Mouse (Mus musculus): ENCODE data around the gene Ubr2. TPM values are rescaled to one million over a fixed set of nuclear protein-coding genes. Genes with fewer than 3 reads are reported as not detected.

Gene Ubr2
- polyA plus RNA-seq, 1 experiment from 2014 or later: 23.8 TPM

DNA sequence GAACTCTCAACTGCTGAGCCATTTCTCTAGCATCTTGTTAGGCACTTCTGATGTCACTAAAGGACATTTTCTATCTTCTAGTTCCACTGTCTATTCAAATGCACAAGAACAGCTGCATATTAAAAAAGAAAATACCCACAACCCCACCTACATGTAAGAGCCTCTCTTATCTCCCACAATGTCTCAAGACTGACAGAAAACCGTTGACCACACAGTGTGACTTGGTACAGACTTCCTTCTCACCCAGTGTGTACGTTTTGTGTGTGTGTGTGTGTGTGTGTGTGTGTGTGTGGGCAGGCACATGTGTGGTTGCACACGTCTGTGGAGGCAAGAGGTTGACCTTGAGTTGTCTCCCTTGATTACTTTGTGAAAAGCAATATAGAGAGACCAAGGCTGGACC is 48.2 kb downstream of the Ubr2 start:
- H3K4me2 ChIP-seq (replicated peaks; ENCODE audit: low read depth, low read length): no peak overlapping the region
- H3K4me1 ChIP-seq (replicated peaks; ENCODE audit: control insufficient read depth, insufficient read depth, low read length): no peaks in the 10 kb centered on the region
- no peaks in the 10 kb centered on the region for H3K27me3 ChIP-seq (ENCODE audit: control insufficient read depth, insufficient read depth, low read length)
- no peak for ATAC-seq (ENCODE audit: low FRiP score)
- no peak for DNase-seq (ENCODE audit: low spot score)
- H3K9ac ChIP-seq (ENCODE audit: low read depth, low read length): no peak overlapping the region
- H3K4me3 ChIP-seq (ENCODE audit: low read depth, low read length): no peak overlapping the region
- WGBS: 91% methylated on average over 3 of the region's 3 CpGs
- H3K9me3 ChIP-seq (ENCODE audit: control insufficient read depth, low read length): no peaks in the 10 kb centered on the region
- no peak overlapping the region for H3K27ac ChIP-seq (ENCODE audit: low read depth, low read length)
- peaks cover 28% of the 10 kb centered on the region for H3K36me3 ChIP-seq (ENCODE audit: control insufficient read depth, insufficient read depth, low read length)

DNA sequence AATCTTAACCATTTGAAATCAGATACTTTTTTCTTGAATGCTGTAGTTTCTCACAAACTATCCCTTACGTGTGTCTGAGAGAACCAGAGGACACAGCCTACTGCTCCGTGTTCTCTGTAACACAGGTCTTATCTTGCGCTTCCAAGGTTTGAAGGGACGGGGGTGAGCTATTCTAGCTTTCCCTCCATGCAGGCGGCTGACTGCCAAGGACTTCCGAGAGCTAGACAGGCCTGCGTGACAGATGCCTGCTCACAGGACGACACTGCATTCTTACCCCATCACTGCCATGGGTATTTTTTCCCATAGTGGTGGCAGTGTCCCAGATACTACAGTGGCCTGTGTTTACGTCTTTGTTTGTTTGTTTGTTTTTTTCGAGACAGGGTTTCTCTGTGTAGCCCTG is 50.1 kb downstream of the Ubr2 start:
- H3K36me3 ChIP-seq (ENCODE audit: control insufficient read depth, insufficient read depth, low read length): peaks cover 22% of the 10 kb centered on the region; the same call in 1 of the 2 replicates
- H3K4me2 ChIP-seq (replicated peaks; ENCODE audit: low read depth, low read length): no peak overlapping the region
- DNase-seq (ENCODE audit: low spot score) (no peak), ATAC-seq (ENCODE audit: low FRiP score) (no peak)
- no peaks in the 10 kb centered on the region for H3K4me1 ChIP-seq (replicated peaks; ENCODE audit: control insufficient read depth, insufficient read depth, low read length)
- H3K9me3 ChIP-seq (ENCODE audit: control insufficient read depth, low read length): no peaks in the 10 kb centered on the region
- 93% methylated on average over 10 of the region's 10 CpGs for whole genome bisulfite sequencing
- no peak overlapping the region for H3K4me3 ChIP-seq (ENCODE audit: low read depth, low read length)
- no peak overlapping the region for H3K9ac ChIP-seq (ENCODE audit: low read depth, low read length)
- no peak overlapping the region for H3K27ac ChIP-seq (ENCODE audit: low read depth, low read length)
- H3K27me3 ChIP-seq (ENCODE audit: control insufficient read depth, insufficient read depth, low read length): no peaks in the 10 kb centered on the region

DNA sequence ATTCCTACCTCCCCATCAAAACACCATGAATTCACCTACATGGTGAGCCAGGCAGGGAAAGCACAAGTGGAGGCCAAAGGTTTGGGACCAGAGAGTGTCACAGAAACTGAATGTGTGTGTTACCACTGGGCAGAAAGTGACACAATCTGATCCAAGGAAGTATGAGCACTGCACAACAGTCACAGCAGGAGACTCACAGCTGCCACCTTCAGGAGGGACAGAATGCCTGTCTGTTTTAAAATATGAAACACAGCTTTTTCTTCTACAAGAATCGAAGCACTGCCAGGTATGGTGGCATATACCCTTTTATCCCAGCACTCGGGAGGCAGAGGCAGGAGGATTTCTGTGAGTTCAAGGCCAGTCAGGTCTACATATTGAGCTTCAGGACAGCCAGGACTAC is 52.3 kb downstream of the Ubr2 start:
- H3K4me3 ChIP-seq (ENCODE audit: low read depth, low read length): no peak overlapping the region
- no peaks in the 10 kb centered on the region for H3K4me1 ChIP-seq (replicated peaks; ENCODE audit: control insufficient read depth, insufficient read depth, low read length)
- no peak for ATAC-seq (ENCODE audit: low FRiP score)
- H3K9ac ChIP-seq (ENCODE audit: low read depth, low read length): no peak overlapping the region
- no peak overlapping the region for H3K27ac ChIP-seq (ENCODE audit: low read depth, low read length)
- H3K36me3 ChIP-seq (ENCODE audit: control insufficient read depth, insufficient read depth, low read length): peaks cover 25% of the 10 kb centered on the region; the same call in 1 of the 2 replicates
- H3K4me2 ChIP-seq (replicated peaks; ENCODE audit: low read depth, low read length): no peak overlapping the region
- H3K9me3 ChIP-seq (ENCODE audit: control insufficient read depth, low read length): no peaks in the 10 kb centered on the region
- WGBS: 86% methylated on average over 2 of the region's 2 CpGs
- no peaks in the 10 kb centered on the region for H3K27me3 ChIP-seq (ENCODE audit: control insufficient read depth, insufficient read depth, low read length)
- DNase-seq (ENCODE audit: low spot score): no peak

DNA sequence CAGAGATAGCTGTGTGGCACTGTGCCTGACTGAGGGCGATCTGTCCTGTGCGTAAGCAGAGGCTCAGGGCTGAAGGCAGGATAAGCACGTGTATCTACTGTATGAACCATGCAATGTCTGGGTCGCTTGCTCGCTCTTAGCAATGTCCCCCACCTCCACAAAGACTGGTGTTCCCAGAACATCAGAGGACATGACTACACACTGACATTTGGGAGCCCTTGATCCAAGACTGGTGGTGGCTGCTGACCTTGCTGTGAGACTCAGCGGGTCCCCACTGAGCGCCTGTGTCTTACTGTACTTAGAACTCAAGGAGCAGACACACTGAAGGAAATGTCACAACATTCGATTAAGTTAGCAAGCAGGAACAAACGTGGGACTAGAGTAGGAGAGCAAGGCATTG is 64.1 kb downstream of the Ubr2 start:
- WGBS: 94% methylated on average over 9 of the region's 9 CpGs

DNA sequence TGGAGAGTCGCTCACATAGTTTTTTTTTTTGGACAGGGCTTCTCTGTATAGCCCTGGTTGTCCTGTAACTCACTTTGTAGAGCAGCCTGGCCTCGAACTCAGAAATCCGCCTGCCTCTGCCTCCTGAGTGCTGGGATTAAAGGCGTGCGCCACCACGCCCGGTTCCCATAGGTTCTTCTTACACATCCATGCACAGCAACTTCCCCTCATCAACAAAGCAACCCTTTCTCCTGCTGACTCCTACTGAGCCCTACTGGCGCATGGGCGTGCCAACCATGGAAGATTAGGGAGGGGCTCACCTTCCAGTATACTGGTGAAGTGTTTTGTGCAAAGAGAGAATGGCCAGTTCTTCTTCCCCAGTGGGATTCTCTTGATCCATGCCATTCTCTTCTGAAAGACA is 67.9 kb downstream of the Ubr2 start:
- H3K4me3 ChIP-seq (ENCODE audit: low read depth, low read length): no peak overlapping the region
- H3K4me1 ChIP-seq (replicated peaks; ENCODE audit: control insufficient read depth, insufficient read depth, low read length): no peaks in the 10 kb centered on the region
- no peak overlapping the region for H3K4me2 ChIP-seq (replicated peaks; ENCODE audit: low read depth, low read length)
- H3K27me3 ChIP-seq (ENCODE audit: control insufficient read depth, insufficient read depth, low read length): no peaks in the 10 kb centered on the region
- DNase-seq (ENCODE audit: low spot score) (no peak), ATAC-seq (ENCODE audit: low FRiP score) (no peak)
- no peak overlapping the region for H3K27ac ChIP-seq (ENCODE audit: low read depth, low read length)
- no peaks in the 10 kb centered on the region for H3K9me3 ChIP-seq (ENCODE audit: control insufficient read depth, low read length)
- WGBS: 94% methylated on average over 9 of the region's 9 CpGs
- H3K36me3 ChIP-seq (ENCODE audit: control insufficient read depth, insufficient read depth, low read length): peaks cover 18% of the 10 kb centered on the region
- H3K9ac ChIP-seq (ENCODE audit: low read depth, low read length): no peak overlapping the region

More for the DNA sequence above, 64.1 kb downstream of the Ubr2 start:
- Histone ChIP-seq H3K4me2 (replicated peaks; ENCODE audit: low read depth, low read length) (no peak overlapping the region), H3K27ac (ENCODE audit: low read depth, low read length) (no peak overlapping the region), H3K36me3 (ENCODE audit: control insufficient read depth, insufficient read depth, low read length) (peaks cover 20% of the 10 kb centered on the region), H3K9ac (ENCODE audit: low read depth, low read length) (no peak overlapping the region), H3K4me1 (replicated peaks; ENCODE audit: control insufficient read depth, insufficient read depth, low read length) (no peaks in the 10 kb centered on the region), H3K27me3 (ENCODE audit: control insufficient read depth, insufficient read depth, low read length) (no peaks in the 10 kb centered on the region), H3K9me3 (ENCODE audit: control insufficient read depth, low read length) (no peaks in the 10 kb centered on the region), H3K4me3 (ENCODE audit: low read depth, low read length) (no peak overlapping the region)
- no peak for DNase-seq (ENCODE audit: low spot score)
- ATAC-seq (ENCODE audit: low FRiP score): no peak

DNA sequence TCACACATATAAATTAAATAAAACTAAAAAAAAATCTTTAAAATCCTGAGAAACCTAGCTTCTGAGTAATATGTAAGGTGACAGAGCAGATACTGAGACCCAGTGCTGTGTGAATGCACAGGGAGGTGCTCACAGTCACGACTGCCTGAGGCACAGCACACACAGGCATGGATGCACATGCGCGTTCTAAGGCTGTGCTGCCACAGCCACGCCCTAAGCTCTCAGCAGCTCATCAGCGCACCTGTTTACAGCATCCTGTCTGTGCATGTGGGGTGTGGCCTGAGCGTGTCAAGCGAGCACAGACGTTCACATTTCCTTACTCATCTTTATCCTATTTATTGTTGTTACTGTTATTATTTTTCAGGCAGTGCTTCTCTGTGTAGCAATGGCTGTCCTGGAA is 69.9 kb downstream of the Ubr2 start:
- H3K4me2 ChIP-seq (replicated peaks; ENCODE audit: low read depth, low read length): no peak overlapping the region
- peaks cover 14% of the 10 kb centered on the region for H3K36me3 ChIP-seq (ENCODE audit: control insufficient read depth, insufficient read depth, low read length)
- no peak overlapping the region for H3K4me3 ChIP-seq (ENCODE audit: low read depth, low read length)
- ATAC-seq (ENCODE audit: low FRiP score) (no peak), DNase-seq (ENCODE audit: low spot score) (no peak)
- H3K9me3 ChIP-seq (ENCODE audit: control insufficient read depth, low read length): no peaks in the 10 kb centered on the region
- 98% methylated on average over 8 of the region's 8 CpGs for WGBS
- H3K4me1 ChIP-seq (replicated peaks; ENCODE audit: control insufficient read depth, insufficient read depth, low read length): no peaks in the 10 kb centered on the region
- H3K27me3 ChIP-seq (ENCODE audit: control insufficient read depth, insufficient read depth, low read length): no peaks in the 10 kb centered on the region
- no peak overlapping the region for H3K9ac ChIP-seq (ENCODE audit: low read depth, low read length)
- H3K27ac ChIP-seq (ENCODE audit: low read depth, low read length): no peak overlapping the region

DNA sequence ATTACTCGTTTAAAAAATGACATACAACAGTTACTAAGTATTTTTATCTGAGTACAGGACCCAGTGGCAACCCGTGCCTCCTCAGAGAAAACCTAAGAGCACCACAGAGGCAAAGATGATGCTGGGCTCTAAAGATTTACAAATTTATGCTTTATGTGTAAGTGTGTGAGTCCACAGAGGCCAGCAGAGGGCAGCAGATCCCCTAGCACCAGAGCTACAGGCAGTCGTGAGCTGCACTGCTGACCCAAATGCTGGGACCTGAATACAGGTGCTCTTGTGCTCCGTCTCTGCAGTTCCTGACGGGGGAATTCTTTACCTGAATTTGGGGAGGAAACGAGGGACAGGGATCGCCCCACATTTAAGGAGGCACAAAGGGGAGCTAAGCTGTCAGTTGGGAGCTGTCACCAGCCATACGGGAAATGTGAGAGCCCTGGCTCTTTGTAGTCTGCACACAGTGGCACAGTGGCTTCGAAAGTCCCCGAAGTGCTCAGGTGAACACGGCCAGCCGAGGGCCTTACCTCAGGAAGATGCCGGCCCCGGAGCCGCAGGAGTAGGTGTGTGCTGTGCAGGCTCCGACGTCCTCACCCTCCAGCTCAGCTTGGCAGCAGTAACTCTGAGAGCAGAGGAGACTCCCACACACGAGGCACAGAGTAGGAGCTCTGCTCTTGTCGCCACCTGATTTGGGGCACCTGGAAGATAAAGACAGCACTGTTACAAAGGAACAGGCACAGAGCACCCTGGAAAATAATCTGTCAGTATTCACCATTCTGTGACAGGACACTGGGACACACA is 76.6 kb downstream of the Ubr2 start:
- Histone ChIP-seq H3K27ac (ENCODE audit: low read depth, low read length) (no peak overlapping the region), H3K27me3 (ENCODE audit: control insufficient read depth, insufficient read depth, low read length) (no peaks in the 10 kb centered on the region), H3K4me3 (ENCODE audit: low read depth, low read length) (no peak overlapping the region), H3K36me3 (ENCODE audit: control insufficient read depth, insufficient read depth, low read length) (peaks cover 20% of the 10 kb centered on the region), H3K4me1 (replicated peaks; ENCODE audit: control insufficient read depth, insufficient read depth, low read length) (no peaks in the 10 kb centered on the region), H3K9ac (ENCODE audit: low read depth, low read length) (no peak overlapping the region), H3K9me3 (ENCODE audit: control insufficient read depth, low read length) (no peaks in the 10 kb centered on the region), H3K4me2 (replicated peaks; ENCODE audit: low read depth, low read length) (no peak overlapping the region)
- 86% methylated on average over 19 of the region's 19 CpGs for WGBS
- DNase-seq (ENCODE audit: low spot score) (peak; percentile 72), ATAC-seq (ENCODE audit: low FRiP score) (no peak)

DNA sequence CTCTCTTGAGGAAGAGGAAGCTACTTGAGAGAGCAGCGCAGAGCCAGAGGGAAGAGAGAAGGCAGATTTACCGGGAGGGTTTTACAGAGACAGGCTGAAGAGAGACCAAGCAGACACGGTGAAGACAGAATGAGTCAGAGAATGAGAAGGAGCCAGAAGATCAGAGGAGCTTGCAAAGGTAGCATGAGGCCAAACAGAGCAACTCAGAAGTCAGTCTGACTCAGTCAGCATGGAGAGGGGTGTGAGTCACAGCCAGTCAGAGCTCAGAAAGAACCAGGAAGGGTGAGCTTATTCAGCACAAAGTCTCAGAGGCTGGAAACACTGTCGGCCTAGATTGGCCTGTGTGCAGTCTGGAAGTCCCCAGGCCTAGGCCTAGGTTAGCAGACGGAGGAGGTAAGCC is 77.4 kb downstream of the Ubr2 start:
- H3K9me3 ChIP-seq (ENCODE audit: control insufficient read depth, low read length): no peaks in the 10 kb centered on the region
- WGBS: 93% methylated on average over 5 of the region's 5 CpGs
- H3K4me3 ChIP-seq (ENCODE audit: low read depth, low read length): no peak overlapping the region
- ATAC-seq (ENCODE audit: low FRiP score) (no peak), DNase-seq (ENCODE audit: low spot score) (no peak)
- no peak overlapping the region for H3K9ac ChIP-seq (ENCODE audit: low read depth, low read length)
- peaks cover 21% of the 10 kb centered on the region for H3K36me3 ChIP-seq (ENCODE audit: control insufficient read depth, insufficient read depth, low read length)
- H3K27me3 ChIP-seq (ENCODE audit: control insufficient read depth, insufficient read depth, low read length): no peaks in the 10 kb centered on the region
- no peak overlapping the region for H3K27ac ChIP-seq (ENCODE audit: low read depth, low read length)
- no peak overlapping the region for H3K4me2 ChIP-seq (replicated peaks; ENCODE audit: low read depth, low read length)
- H3K4me1 ChIP-seq (replicated peaks; ENCODE audit: control insufficient read depth, insufficient read depth, low read length): no peaks in the 10 kb centered on the region

DNA sequence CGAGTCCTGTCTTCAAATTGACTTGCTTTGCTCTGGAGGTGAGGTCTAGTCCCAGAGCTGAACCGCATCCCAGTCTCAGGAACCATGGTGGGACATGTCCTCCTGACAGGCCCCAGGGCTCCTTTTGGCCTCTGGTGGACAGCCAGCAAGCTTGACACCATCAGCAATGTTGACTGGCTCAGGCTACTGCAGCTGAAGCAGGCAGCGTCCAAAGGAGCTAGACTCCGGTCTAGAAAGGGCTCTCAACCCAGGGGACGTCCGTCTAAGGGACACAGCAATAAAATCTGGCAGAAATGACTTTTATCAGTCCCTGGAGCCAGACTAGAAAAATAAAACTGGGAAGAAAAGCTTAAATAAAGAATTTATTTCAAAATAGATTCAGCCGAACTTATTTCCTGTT is 80.5 kb downstream of the Ubr2 start:
- Histone ChIP-seq H3K4me2 (replicated peaks; ENCODE audit: low read depth, low read length) (no peak overlapping the region), H3K4me3 (ENCODE audit: low read depth, low read length) (no peak overlapping the region), H3K27ac (ENCODE audit: low read depth, low read length) (no peak overlapping the region), H3K9ac (ENCODE audit: low read depth, low read length) (no peak overlapping the region), H3K9me3 (ENCODE audit: control insufficient read depth, low read length) (no peaks in the 10 kb centered on the region), H3K36me3 (ENCODE audit: control insufficient read depth, insufficient read depth, low read length) (peaks cover 19% of the 10 kb centered on the region), H3K27me3 (ENCODE audit: control insufficient read depth, insufficient read depth, low read length) (no peaks in the 10 kb centered on the region), H3K4me1 (replicated peaks; ENCODE audit: control insufficient read depth, insufficient read depth, low read length) (no peaks in the 10 kb centered on the region)
- DNase-seq (ENCODE audit: low spot score) (no peak), ATAC-seq (ENCODE audit: low FRiP score) (no peak)
- WGBS: 90% methylated on average over 7 of the region's 7 CpGs

Measured in hindbrain, embryonic 11.5 days (tissue).